Mouse (Mus musculus): ENCODE results near the gene Acvr1.
A peak's percentile ranks its signal among the peaks of the same experiment; 100 is the strongest.

The Acvr1 gene

GRCm38 (mm10) chr2:58470290-58470689, 96.7 kb downstream of the Acvr1 start:
- DNase-seq, result no peak

- DNase-seq, result no peak
These were observed 97.1 kb downstream of the Acvr1 start, which contains the start of gene Gm17409 for GRCm38 (mm10) chr2:58469816-58470215. Gm17409 (plus strand) TSS chr2:58470116.

- DNase-seq, result peak; percentile 34
These were observed 108.1 kb downstream of the Acvr1 start for GRCm38 (mm10) chr2:58458820-58459371.

GRCm38 (mm10) chr2:58457488-58457865, 109.5 kb downstream of the Acvr1 start:
- no peak for DNase-seq

- DNase-seq, result no peak
These were observed 110.0 kb downstream of the Acvr1 start for GRCm38 (mm10) chr2:58456843-58457487.

- DNase-seq, result no peak
These were observed 112.7 kb downstream of the Acvr1 start for GRCm38 (mm10) chr2:58454095-58454865.

GRCm38 (mm10) chr2:58447001-58447400, 120.0 kb downstream of the Acvr1 start:
- no peak for DNase-seq

- DNase-seq, result no peak
These were observed 123.8 kb downstream of the Acvr1 start for GRCm38 (mm10) chr2:58443163-58443562.

- DNase-seq, result no peak
These were observed 130.0 kb downstream of the Acvr1 start for GRCm38 (mm10) chr2:58436911-58437310.

- no peak for DNase-seq
These were observed 131.4 kb downstream of the Acvr1 start for GRCm38 (mm10) chr2:58435507-58435906.

- DNase-seq, result no peak
These were observed 132.5 kb downstream of the Acvr1 start for GRCm38 (mm10) chr2:58434438-58434837.

GRCm38 (mm10) chr2:58433317-58433716, 133.6 kb downstream of the Acvr1 start:
- DNase-seq, result no peak

GRCm38 (mm10) chr2:58432211-58432610, 134.7 kb downstream of the Acvr1 start:
- DNase-seq, result no peak

GRCm38 (mm10) chr2:58425436-58426004, 141.4 kb downstream of the Acvr1 start:
- DNase-seq, result no peak

GRCm38 (mm10) chr2:58423319-58423718, 143.6 kb downstream of the Acvr1 start:
- DNase-seq, result no peak

GRCm38 (mm10) chr2:58419571-58419970, 147.4 kb downstream of the Acvr1 start:
- DNase-seq, result no peak

- no peak for DNase-seq
These were observed 148.8 kb downstream of the Acvr1 start for GRCm38 (mm10) chr2:58418109-58418508.

- no peak for DNase-seq
These were observed 149.3 kb downstream of the Acvr1 start for GRCm38 (mm10) chr2:58417684-58418083.

GRCm38 (mm10) chr2:58415037-58415436, 151.9 kb downstream of the Acvr1 start:
- DNase-seq, result no peak

GRCm38 (mm10) chr2:58408926-58409634, 157.9 kb downstream of the Acvr1 start:
- no peak for DNase-seq

- DNase-seq, result no peak
These were observed 163.5 kb downstream of the Acvr1 start for GRCm38 (mm10) chr2:58403481-58403880.

GRCm38 (mm10) chr2:58388601-58389000, 178.4 kb downstream of the Acvr1 start:
- DNase-seq, result no peak

GRCm38 (mm10) chr2:58380020-58380419, 186.9 kb downstream of the Acvr1 start:
- DNase-seq, result no peak

Data from kidney, adult 18-20 months (tissue).